Mouse (Mus musculus): ENCODE measurements around the gene Dhodh. TPM values are rescaled to one million over a fixed set of nuclear protein-coding genes. Genes with fewer than 3 reads are reported as not detected.

Gene Dhodh
- polyA plus RNA-seq, 1 experiment: 31.6 TPM

DNA sequence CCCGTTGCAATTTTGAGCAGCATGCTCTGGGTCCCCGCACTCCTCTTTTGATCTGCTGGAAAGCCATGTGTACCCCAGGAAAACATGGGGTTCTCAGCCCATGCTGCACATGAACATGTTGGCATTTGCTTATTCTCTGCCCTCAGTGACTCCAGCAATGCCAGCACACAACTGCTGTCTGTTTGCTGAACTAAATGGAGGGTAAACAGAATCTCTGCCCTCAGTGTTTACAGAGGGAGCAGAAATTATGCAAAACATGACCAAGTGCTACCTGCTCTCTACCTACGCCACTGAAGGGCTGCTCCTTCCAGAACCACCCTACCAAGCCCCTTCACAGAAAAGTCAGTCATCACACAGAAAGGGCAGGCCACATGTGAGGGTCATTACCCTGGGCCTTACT lies 23.6 kb downstream of the Dhodh start:
- no peak overlapping the region for H3K27ac ChIP-seq (ENCODE audit: insufficient read depth, low read length)
- H3K4me3 ChIP-seq (replicated peaks; ENCODE audit: insufficient read depth, low read depth, low read length): no peak overlapping the region
- no peak for DNase-seq

DNA sequence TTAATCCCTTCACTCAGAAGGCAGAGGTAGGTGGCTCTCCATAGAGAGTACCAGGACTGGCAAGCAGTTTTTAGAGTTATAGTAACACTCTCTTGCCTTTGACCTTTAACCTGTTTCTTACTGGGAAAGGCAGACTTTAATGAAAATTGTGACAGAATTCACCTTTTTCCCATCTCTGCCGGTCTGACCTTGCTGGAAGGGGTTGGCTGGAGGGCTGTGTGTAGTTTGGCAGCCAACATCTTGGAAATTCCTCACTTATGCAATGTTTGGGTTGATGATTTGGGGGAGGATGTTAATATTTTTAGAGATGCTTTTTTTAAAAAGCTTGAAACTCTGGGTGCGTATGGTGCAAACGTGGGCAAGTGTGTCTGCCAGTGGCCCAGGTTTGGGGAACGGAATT lies 24.2 kb downstream of the Dhodh start:
- no peaks in the 10 kb centered on the region for H3K27me3 ChIP-seq (ENCODE audit: control insufficient read depth, insufficient read depth, low read length)
- H3K27ac ChIP-seq (ENCODE audit: insufficient read depth, low read length): no peak overlapping the region
- H3K4me3 ChIP-seq (replicated peaks; ENCODE audit: insufficient read depth, low read depth, low read length): no peak overlapping the region
- WGBS: 78% methylated on average over 4 of the region's 4 CpGs
- no peak for TF ChIP-seq POLR2A (IDR thresholded peaks at IDR 0.05; ENCODE audit: borderline replicate concordance, insufficient read depth, low read length)
- no peak for TF ChIP-seq CTCF (IDR thresholded peaks at IDR 0.05; ENCODE audit: borderline replicate concordance, insufficient read depth, low read depth, low read length)
- no peak for DNase-seq
- H3K4me1 ChIP-seq (ENCODE audit: control insufficient read depth, insufficient read depth, low read length): no peaks in the 10 kb centered on the region

More for the DNA sequence above, 23.6 kb downstream of the Dhodh start:
- H3K27me3 ChIP-seq (ENCODE audit: control insufficient read depth, insufficient read depth, low read length): no peaks in the 10 kb centered on the region
- WGBS: 84% methylated on average over 3 of the region's 3 CpGs
- TF ChIP-seq POLR2A (IDR thresholded peaks at IDR 0.05; ENCODE audit: borderline replicate concordance, insufficient read depth, low read length) (no peak), CTCF (IDR thresholded peaks at IDR 0.05; ENCODE audit: borderline replicate concordance, insufficient read depth, low read depth, low read length) (no peak)
- no peaks in the 10 kb centered on the region for H3K4me1 ChIP-seq (ENCODE audit: control insufficient read depth, insufficient read depth, low read length)

DNA sequence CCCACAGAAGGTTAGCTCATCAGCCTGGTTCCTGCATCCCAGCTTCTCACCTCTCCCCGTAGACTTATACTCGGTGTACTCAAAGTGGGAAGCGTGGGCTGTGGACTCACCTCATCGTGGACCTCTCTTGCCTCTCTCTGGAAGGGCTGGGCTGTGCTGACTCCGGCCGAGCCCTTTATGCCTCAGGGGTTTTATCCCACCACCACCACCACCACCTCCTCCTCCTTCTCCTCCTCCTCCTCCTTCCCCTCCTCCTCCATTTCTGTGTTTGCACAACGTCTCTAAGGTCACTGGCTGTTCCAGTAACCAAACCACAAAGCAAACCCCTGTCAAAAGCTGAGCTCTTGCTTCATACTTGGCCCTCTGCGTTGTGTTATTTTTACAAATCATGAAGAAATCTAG lies 29.6 kb downstream of the Dhodh start, which contains the start of gene Hp:
Gene Hp (minus strand): TSS at position 273 of the 402 bp plus-strand sequence.
- H3K4me3 ChIP-seq (replicated peaks; ENCODE audit: insufficient read depth, low read depth, low read length): no peak within 1 kb of the TSS
- WGBS: 71% methylated on average over 8 of the region's 8 CpGs
- no peak for TF ChIP-seq CTCF (IDR thresholded peaks at IDR 0.05; ENCODE audit: borderline replicate concordance, insufficient read depth, low read depth, low read length)
- no peak for TF ChIP-seq POLR2A (IDR thresholded peaks at IDR 0.05; ENCODE audit: borderline replicate concordance, insufficient read depth, low read length)
- H3K27me3 ChIP-seq (ENCODE audit: control insufficient read depth, insufficient read depth, low read length): no peaks in the 10 kb centered on the region
- no peak for DNase-seq
- no peaks in the 10 kb centered on the region for H3K4me1 ChIP-seq (ENCODE audit: control insufficient read depth, insufficient read depth, low read length)
- no peak within 1 kb of the TSS for H3K27ac ChIP-seq (ENCODE audit: insufficient read depth, low read length)

DNA sequence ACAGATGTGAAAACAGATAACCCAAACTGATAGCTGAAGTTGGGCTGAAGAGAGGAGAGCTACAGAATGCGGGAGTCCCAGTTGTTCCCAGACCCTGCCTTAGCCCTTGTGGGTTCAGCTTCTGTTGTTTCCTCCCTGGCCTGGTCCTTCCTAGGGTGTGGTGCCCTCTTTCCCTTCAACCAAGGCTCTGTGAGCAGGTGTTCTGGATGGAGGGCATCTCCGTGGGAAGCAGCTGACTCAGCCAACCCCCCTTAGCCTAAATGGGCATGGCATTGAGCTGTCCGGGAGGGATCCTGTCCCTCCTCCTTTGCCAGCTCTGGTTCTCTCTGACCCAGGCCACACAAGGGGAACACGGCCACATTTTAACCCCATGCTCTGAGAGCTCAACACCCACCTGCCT lies 32.2 kb downstream of the Dhodh start:
- TF ChIP-seq CTCF (IDR thresholded peaks at IDR 0.05; ENCODE audit: borderline replicate concordance, insufficient read depth, low read depth, low read length) (no peak), POLR2A (IDR thresholded peaks at IDR 0.05; ENCODE audit: borderline replicate concordance, insufficient read depth, low read length) (no peak)
- Histone ChIP-seq H3K27me3 (ENCODE audit: control insufficient read depth, insufficient read depth, low read length) (no peaks in the 10 kb centered on the region), H3K4me3 (replicated peaks; ENCODE audit: insufficient read depth, low read depth, low read length) (no peak overlapping the region), H3K4me1 (ENCODE audit: control insufficient read depth, insufficient read depth, low read length) (no peaks in the 10 kb centered on the region), H3K27ac (ENCODE audit: insufficient read depth, low read length) (no peak overlapping the region)
- WGBS: 63% methylated on average over 4 of the region's 4 CpGs
- DNase-seq: no peak

DNA sequence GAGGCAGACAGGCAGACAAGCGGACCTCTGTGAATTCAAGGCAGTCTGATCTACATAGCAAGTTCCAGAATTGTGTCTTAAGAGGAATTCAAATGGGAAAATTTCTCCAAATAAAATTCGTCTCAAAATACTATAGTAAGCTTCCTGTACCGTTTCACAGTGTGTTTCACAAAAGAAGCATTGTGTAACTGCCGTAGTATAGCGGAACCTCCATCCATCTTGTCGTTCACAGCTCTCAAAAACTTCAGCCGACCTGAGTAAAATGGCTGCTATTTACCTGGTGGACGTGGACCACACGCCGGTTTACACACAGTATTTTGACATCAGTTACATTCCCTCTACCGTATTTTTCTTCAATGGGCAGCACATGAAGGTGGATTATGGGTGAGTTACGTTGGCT lies 37.3 kb downstream of the Dhodh start:
- Histone ChIP-seq H3K4me1 (ENCODE audit: control insufficient read depth, insufficient read depth, low read length) (no peaks in the 10 kb centered on the region; the same call in 1 of the 2 replicates), H3K27ac (ENCODE audit: insufficient read depth, low read length) (no peak overlapping the region), H3K27me3 (ENCODE audit: control insufficient read depth, insufficient read depth, low read length) (no peaks in the 10 kb centered on the region), H3K4me3 (replicated peaks; ENCODE audit: insufficient read depth, low read depth, low read length) (no peak overlapping the region)
- no peak for DNase-seq
- TF ChIP-seq POLR2A (IDR thresholded peaks at IDR 0.05; ENCODE audit: borderline replicate concordance, insufficient read depth, low read length) (no peak), CTCF (IDR thresholded peaks at IDR 0.05; ENCODE audit: borderline replicate concordance, insufficient read depth, low read depth, low read length) (no peak)
- 90% methylated on average over 12 of the region's 12 CpGs for WGBS

DNA sequence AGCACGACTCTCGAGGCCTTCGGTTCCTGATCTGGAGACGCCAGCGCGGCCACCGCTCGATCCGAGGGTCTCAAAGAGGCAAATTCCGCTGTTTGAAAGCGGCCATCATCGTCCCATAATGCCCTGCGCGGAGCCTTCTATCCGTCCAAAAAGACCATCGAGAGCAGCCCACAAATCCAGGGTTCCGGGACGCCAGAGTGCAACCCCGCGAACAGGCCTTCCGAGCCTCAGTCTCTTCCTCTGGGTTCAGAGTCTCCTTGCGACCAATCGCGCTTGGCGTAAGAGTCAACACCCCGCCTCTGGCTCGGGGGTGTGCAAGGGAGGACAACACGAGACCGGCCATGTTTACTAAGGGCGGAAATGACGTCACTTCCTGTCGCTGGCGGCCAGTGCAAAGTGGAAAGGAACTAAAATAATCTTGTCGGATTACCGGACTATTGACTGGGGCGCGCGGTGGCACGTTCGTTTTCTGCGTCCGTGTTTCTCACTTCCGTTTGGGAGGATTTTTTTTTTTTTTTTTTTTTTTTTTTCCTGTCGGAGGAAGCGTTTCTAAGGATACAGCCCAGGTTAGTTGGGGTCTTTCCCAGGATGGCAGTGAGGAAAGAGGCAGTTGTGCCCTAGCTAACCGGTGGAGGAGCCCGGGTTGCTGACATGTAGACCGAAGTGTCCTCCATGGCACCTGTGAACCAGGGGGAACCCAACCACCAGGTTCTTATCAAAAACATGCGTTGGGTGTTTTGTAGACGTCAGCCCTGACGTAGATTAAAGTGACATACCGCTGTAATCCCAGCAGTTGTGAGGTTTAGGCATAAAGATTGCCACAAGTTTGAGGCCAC lies 42.8 kb downstream of the Dhodh start, which contains the start of the genes Dhx38 and Txnl4b:
Gene Dhx38 (minus strand): TSS at position 364 of the 836 bp plus-strand sequence.
Gene Txnl4b (plus strand): TSS at position 395 of the 836 bp plus-strand sequence.
- DNase-seq: peak; percentile 99
- WGBS: under 1% methylated on average over 52 of the region's 52 CpGs
- TF ChIP-seq CTCF (IDR thresholded peaks at IDR 0.05; ENCODE audit: borderline replicate concordance, insufficient read depth, low read depth, low read length): no peak
- TF ChIP-seq POLR2A (IDR thresholded peaks at IDR 0.05; ENCODE audit: borderline replicate concordance, insufficient read depth, low read length): peak; percentile 31; the same call in 1 of the 2 replicates
- peak within 1 kb of the TSS; percentile 74 for H3K27ac ChIP-seq (ENCODE audit: insufficient read depth, low read length)
- H3K4me3 ChIP-seq (replicated peaks; ENCODE audit: insufficient read depth, low read depth, low read length): peak within 1 kb of the TSS; percentile 92
- H3K4me1 ChIP-seq (ENCODE audit: control insufficient read depth, insufficient read depth, low read length): peaks cover 3% of the 10 kb centered on the region; the same call in 1 of the 2 replicates
- H3K27me3 ChIP-seq (ENCODE audit: control insufficient read depth, insufficient read depth, low read length): no peaks in the 10 kb centered on the region

DNA sequence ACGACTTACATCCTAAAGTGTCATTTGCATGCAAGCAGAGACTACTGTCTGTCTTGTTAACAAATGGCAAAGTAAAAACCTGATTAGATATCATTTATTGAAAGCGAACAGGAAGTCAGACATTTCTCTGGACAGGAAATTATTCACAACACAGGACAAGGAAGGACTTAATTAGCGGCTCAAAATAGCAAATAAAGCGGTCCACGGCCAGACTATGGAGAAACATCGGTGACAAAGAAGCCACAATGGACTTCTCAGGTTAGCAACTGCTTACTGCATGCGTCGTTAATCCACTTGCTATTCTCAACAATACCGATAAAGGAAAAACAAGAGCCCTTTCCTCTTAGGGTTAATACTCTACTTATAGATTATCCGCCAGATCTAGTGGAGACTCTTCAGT lies 43.7 kb downstream of the Dhodh start:
- Histone ChIP-seq H3K4me3 (replicated peaks; ENCODE audit: insufficient read depth, low read depth, low read length) (peak overlapping the region; percentile 92), H3K27me3 (ENCODE audit: control insufficient read depth, insufficient read depth, low read length) (no peaks in the 10 kb centered on the region), H3K27ac (ENCODE audit: insufficient read depth, low read length) (no peak overlapping the region; the same call in 1 of the 2 replicates), H3K4me1 (ENCODE audit: control insufficient read depth, insufficient read depth, low read length) (peaks cover 3% of the 10 kb centered on the region; the same call in 1 of the 2 replicates)
- no peak for DNase-seq
- WGBS: 5% methylated on average over 10 of the region's 10 CpGs
- TF ChIP-seq POLR2A (IDR thresholded peaks at IDR 0.05; ENCODE audit: borderline replicate concordance, insufficient read depth, low read length) (no peak), CTCF (IDR thresholded peaks at IDR 0.05; ENCODE audit: borderline replicate concordance, insufficient read depth, low read depth, low read length) (no peak)

DNA sequence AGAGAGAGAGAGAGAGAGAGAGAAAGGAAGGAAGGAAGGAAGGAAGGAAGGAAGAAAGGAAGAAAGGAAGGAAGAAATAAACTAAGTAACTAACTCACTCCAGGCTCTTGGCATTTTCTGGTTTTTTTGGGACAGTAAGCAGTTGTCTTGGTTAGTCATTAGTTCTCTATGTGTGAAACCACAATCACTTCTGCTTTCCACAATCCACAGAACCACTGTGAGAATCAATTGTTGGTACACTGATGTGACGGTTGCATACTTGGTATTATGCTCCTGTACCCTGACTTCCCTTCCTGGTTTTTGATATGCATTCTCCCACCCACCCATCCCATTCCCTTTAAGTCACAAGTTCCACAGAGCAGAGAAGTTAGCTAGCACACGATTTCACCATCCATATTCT lies 44.6 kb downstream of the Dhodh start:
- DNase-seq: no peak
- H3K27me3 ChIP-seq (ENCODE audit: control insufficient read depth, insufficient read depth, low read length): no peaks in the 10 kb centered on the region
- no peak overlapping the region for H3K4me3 ChIP-seq (replicated peaks; ENCODE audit: insufficient read depth, low read depth, low read length)
- TF ChIP-seq POLR2A (IDR thresholded peaks at IDR 0.05; ENCODE audit: borderline replicate concordance, insufficient read depth, low read length) (no peak), CTCF (IDR thresholded peaks at IDR 0.05; ENCODE audit: borderline replicate concordance, insufficient read depth, low read depth, low read length) (no peak)
- WGBS: 62% methylated on average over 2 of the region's 2 CpGs
- peaks cover 3% of the 10 kb centered on the region; the same call in 1 of the 2 replicates for H3K4me1 ChIP-seq (ENCODE audit: control insufficient read depth, insufficient read depth, low read length)
- no peak overlapping the region for H3K27ac ChIP-seq (ENCODE audit: insufficient read depth, low read length)
